Mouse (Mus musculus): ENCODE results near the gene Lrba.

GRCm38 (mm10) chr3:86786845-86787351, 562.4 kb downstream of the Lrba start:
- TF ChIP-seq CTCF (IDR thresholded peaks at IDR 0.05; ENCODE audit: control insufficient read depth, insufficient read depth, insufficient replicate concordance, low read depth, low read length), result no peak
- no peak for TF ChIP-seq POLR2A (IDR thresholded peaks at IDR 0.05; ENCODE audit: control insufficient read depth, low read depth, low read length)

Measured in testis, adult 2 months (tissue).